Mouse (Mus musculus) liver, embryonic 15.5 days (tissue): ENCODE results near the gene Myh9. TPM values are rescaled to one million over a fixed set of nuclear protein-coding genes. Genes with fewer than 3 reads are reported as not detected.
A peak's percentile ranks its signal among the peaks of the same experiment; 100 is the strongest.

Experiments used
- ATAC-seq: fragments of 200-750 bp; cut with Nextera tagmentation; 2 replicates; pipeline ENCODE4 v1.8.0; 2017; ENCODE audit warnings: moderate number of reproducible peaks, mild to moderate bottlenecking, moderate library complexity; ENCODE audit not compliant: insufficient read depth
- H3K27ac ChIP-seq: fragments of 300-500 bp; sonication (generic); replicated peaks from 2 replicates; pipeline ENCODE4 v1.5.1; 2015; ENCODE audit warnings: mild to moderate bottlenecking, inconsistent platforms
- H3K27me3 ChIP-seq: fragments of 300-500 bp; sonication (generic); 2 replicates; pipeline ENCODE4 v1.6.1; 2015; ENCODE audit warnings: mild to moderate bottlenecking, inconsistent platforms
- H3K36me3 ChIP-seq: fragments of 300-500 bp; sonication (generic); replicated peaks from 2 replicates; pipeline ENCODE4 v1.6.1; 2015; ENCODE audit warnings: moderate library complexity, mild to moderate bottlenecking, inconsistent platforms
- H3K4me1 ChIP-seq: fragments of 300-500 bp; sonication (generic); replicated peaks from 2 replicates; pipeline ENCODE4 v1.6.1; 2015; ENCODE audit warnings: inconsistent platforms
- H3K4me2 ChIP-seq: fragments of 300-500 bp; sonication (generic); 2 replicates; pipeline ENCODE4 v1.6.1; 2015; ENCODE audit warnings: moderate library complexity, mild to moderate bottlenecking, inconsistent platforms
- H3K4me3 ChIP-seq: fragments of 300-500 bp; sonication (generic); replicated peaks from 2 replicates; pipeline ENCODE4 v1.5.1; 2015; ENCODE audit warnings: mild to moderate bottlenecking, inconsistent platforms
- H3K9ac ChIP-seq: fragments of 300-500 bp; sonication (generic); 2 replicates; pipeline ENCODE4 v1.6.1; 2015; ENCODE audit warnings: moderate library complexity, mild to moderate bottlenecking, inconsistent platforms
- H3K9me3 ChIP-seq: fragments of 300-500 bp; sonication (generic); replicated peaks from 2 replicates; pipeline ENCODE4 v1.6.1; 2016; ENCODE audit warnings: inconsistent platforms
- WGBS: fragments of 180-500 bp; shearing (Covaris S2); methylation state at CpG from one replicate; pipeline ENCODE4 v1.1.7; 2015; ENCODE audit warnings: mixed read lengths; ENCODE audit not compliant: insufficient replicate concordance; 5-methylcytosine and 5-hydroxymethylcytosine counted together
- polyA plus RNA-seq: library from polyadenylated mRNA; unstranded; fragments of >200 nt; fragmentation: Nextera tagmentation; extraction: Ambion mirVana; gene quantifications from 2 replicates; pipeline ENCODE4 v1.2.1, GENCODE M21; 2015

The Myh9 gene
- polyA plus RNA-seq, 1 experiment from 2014 or later = 19.5 TPM

DNA sequence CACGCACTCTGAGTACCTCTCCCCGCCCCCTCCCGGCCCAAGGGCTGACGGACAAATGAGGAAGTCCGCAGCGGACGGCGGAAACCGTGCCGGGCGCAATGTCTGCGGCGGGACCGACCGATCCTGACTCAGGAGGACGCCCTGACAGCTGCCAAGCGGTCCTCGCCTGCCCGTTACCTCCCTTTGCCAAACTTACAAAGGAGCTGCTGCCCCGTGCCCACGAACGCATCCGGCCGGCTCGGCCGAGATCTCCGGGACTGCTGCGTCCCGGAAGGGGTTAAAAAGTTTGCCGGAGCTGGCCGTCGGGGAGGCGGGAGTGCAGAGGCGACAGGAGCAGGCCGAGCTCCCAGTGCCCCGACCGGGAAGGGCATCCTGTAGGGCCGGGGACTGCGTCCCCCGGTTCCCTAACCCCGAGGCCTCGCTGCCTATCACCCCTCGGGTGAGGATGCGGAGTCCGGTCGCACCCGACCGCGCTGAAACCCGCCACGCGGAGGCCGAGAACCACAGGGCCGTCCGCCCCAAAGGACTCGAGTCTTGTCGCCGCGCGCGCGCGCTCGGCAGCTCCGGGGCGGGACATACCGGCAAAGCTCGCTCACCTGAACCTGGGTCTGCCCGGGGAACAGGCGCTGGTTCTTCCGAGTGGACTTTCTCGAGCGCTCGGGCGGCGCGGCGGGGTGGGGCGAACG is 471 bp downstream of the Myh9 start:
- peak overlapping the region; percentile 89 for H3K9ac ChIP-seq

DNA sequence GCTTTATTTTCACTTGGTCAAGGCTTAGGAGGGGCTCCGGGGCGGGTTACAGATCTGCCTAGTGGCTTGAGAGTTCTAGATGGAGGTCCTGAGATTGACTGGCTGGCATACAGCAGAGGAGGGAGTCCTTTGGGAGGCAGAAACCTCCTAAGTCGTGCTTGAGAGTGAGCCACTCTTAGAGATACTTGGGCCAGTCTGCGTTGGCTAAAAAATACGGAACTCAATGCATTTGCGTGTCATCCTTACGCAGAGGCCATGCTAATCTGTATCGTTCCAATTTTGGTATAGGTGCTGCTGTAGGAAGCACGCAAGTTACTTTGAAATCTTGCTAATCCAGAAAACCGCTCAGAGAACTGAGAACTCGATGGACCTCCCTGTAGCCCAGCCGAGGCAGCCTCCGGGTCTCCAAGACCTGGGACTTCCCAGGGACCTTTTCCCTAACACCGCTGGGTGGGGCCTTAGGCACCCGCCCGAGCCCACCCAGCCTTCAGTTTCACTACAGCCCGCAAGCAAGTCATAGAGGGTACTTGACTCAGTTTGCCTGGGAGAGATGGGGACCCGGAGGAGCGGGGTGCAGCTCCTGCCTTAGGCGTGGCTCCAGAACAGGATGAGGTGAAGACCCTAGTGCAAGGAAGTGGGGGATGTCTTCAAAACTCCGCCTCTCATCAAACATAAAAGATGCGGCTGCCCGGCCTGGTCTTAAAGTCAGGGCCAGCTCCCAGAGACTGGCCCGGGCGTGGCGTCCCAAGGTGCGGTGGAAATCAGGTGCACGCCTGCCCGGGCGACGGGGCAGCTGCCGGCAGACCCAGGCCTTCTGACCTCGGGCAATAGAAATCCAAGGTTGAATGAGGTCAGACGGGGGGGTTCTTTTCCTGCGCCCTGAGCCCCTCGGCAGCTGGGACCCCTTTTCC is 1.3 kb downstream of the Myh9 start:
- Histone ChIP-seq H3K4me1 (peaks cover 71% of the 10 kb centered on the region), H3K4me2 (peak overlapping the region; percentile 94), H3K4me3 (peak overlapping the region; percentile 97), H3K9me3 (no peaks in the 10 kb centered on the region), H3K27me3 (peaks cover 3% of the 10 kb centered on the region; the same call in 1 of the 2 replicates), H3K36me3 (peaks cover 12% of the 10 kb centered on the region; the same call in 1 of the 2 replicates), H3K9ac (peak overlapping the region; percentile 89), H3K27ac (peak overlapping the region; percentile 94)
- no peak for ATAC-seq
- WGBS = 3% methylated on average over 36 of the region's 36 CpGs

More for the DNA sequence above, 471 bp downstream of the Myh9 start:
- Histone ChIP-seq H3K4me3 (peak overlapping the region; percentile 97), H3K4me1 (peaks cover 65% of the 10 kb centered on the region), H3K4me2 (peak overlapping the region; percentile 94), H3K27ac (peak overlapping the region; percentile 94), H3K27me3 (peaks cover 3% of the 10 kb centered on the region; the same call in 1 of the 2 replicates), H3K36me3 (peaks cover 8% of the 10 kb centered on the region; the same call in 1 of the 2 replicates), H3K9me3 (no peaks in the 10 kb centered on the region)
- peak; percentile 23 for ATAC-seq
- WGBS = under 1% methylated on average over 80 of the region's 80 CpGs

DNA sequence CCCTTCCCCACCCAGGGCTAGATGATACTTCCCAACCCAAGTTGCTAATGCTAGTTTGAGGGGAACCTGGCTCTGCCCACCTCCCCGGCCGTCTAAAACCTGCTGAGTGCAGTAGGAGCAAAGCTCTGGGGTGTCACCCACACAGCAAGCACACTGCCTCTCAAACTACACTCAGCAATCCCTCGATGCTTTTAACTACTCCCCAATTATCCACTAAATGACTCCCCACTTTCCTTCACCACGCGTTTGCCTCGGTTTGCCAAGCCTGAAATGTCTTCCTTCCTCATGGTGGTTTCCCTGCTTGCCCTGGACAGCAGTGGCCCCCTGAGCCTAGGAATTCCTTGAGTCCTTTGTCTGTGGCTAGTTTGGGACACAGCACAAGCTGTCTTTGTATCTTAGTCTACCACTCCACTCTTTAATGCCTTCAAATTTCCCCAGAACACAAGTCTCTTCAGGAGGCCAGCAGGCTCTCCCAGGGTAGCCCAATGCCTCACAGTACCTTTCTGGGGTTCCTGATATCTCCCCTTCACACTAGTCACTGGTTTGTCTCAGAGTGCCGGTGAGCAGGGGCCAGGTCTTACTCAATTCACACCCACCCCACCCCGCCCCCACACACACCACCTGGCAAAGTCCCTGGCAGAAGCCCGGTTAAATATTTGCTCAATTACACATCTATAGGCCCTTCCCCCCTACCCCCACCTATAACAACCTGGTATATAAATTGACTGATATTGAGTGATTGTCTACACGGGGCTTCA is 2.3 kb downstream of the Myh9 start:
- Histone ChIP-seq H3K27me3 (no peaks in the 10 kb centered on the region), H3K4me1 (peaks cover 81% of the 10 kb centered on the region), H3K4me3 (peak overlapping the region; percentile 97), H3K4me2 (peak overlapping the region; percentile 94), H3K9me3 (no peaks in the 10 kb centered on the region), H3K36me3 (peaks cover 13% of the 10 kb centered on the region; the same call in 1 of the 2 replicates), H3K27ac (peak overlapping the region; percentile 94), H3K9ac (peak overlapping the region; percentile 89)
- no peak for ATAC-seq
- 14% methylated on average over 10 of the region's 10 CpGs for WGBS

DNA sequence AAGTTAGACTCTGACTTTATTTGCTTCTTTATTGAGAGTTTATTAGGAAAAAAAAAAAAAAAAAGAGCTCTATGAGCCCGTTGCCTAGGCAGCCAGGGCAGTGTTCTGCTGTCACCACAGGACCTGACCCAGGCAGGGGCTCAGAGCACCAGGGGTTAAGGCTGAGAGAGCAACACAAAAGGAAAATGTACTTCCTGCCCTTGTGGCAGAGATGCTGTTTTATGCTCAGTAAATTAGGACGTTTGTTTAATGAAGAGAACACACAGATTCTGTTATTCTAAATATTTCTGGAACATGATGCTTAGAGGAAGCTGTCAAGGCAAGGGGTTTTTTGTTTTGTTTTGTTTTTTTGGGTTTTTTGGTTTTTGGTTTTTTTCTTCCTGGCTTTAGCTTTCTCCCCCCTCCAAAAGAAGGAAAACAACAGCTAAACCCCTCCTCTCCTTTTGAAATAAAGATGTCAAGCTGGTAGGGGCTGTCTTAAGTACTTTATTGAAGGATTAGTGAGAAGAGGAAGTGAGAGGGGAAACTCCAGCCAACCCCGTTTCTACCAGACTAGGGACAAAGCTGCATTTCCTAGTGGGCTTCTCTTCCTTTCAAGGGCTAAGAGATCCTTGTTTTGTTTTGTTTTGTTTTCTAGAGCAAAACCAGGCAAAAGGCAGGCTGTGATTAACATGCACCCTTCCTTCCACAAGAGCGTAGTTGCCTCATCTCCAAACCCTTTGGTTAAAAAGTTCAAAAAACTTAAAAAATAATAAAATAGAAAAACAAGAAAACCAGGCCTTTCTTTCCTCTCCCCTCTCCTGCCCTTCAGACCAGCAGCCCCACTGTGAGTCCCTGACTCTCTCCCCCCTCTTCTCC is 3.2 kb downstream of the Myh9 start:
- H3K4me1 ChIP-seq = peaks cover 86% of the 10 kb centered on the region
- 32% methylated on average over 4 of the region's 4 CpGs for WGBS

DNA sequence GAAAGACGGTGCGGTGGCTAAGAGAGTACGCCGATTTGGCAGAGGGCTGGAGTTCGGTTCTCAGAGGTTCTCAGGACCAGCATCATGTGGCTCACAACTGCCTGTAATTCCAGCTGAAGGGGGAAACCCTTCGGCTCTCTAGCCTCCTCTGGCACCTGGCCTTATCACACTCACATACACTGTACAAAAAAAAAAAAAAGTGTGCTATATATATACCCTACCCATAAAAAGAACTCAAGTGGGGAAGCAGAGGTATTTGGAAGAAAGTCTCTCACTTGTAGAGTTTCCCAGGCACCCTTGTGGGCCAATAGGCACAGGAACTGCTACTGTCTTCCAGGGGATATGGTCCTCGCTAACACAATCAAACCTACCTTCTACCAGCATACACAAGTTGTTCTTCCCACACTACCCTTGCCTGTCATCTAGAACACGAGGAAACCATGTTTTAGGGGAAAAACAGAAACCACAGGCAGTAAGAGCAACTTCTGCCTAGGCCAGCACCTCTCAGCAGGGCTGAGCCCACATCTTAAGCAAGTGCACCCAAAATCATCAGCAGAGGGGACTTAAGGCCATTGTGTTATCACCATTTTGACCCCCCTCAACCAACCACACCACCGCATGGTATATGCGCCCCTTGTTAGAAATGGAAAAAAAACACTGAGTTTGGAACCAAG is 4.4 kb downstream of the Myh9 start:
- peaks cover 86% of the 10 kb centered on the region for H3K4me1 ChIP-seq
- H3K36me3 ChIP-seq = peaks cover 13% of the 10 kb centered on the region
- no peaks in the 10 kb centered on the region for H3K27me3 ChIP-seq
- no peaks in the 10 kb centered on the region for H3K9me3 ChIP-seq
- H3K4me2 ChIP-seq = peak overlapping the region; percentile 41
- no peak overlapping the region; the same call in 1 of the 2 replicates for H3K9ac ChIP-seq
- peak overlapping the region; percentile 5; the same call in 1 of the 2 replicates for H3K4me3 ChIP-seq
- H3K27ac ChIP-seq = peak overlapping the region; percentile 49; the same call in 1 of the 2 replicates
- 48% methylated on average over 10 of the region's 10 CpGs for WGBS
- no peak for ATAC-seq

More for the DNA sequence above, 3.2 kb downstream of the Myh9 start:
- H3K4me2 ChIP-seq = peak overlapping the region; percentile 94
- ATAC-seq = no peak
- H3K36me3 ChIP-seq = peaks cover 13% of the 10 kb centered on the region; the same call in 1 of the 2 replicates
- no peaks in the 10 kb centered on the region for H3K9me3 ChIP-seq
- H3K4me3 ChIP-seq = peak overlapping the region; percentile 97
- H3K9ac ChIP-seq = peak overlapping the region; percentile 54; the same call in 1 of the 2 replicates
- H3K27ac ChIP-seq = peak overlapping the region; percentile 71
- H3K27me3 ChIP-seq = no peaks in the 10 kb centered on the region

DNA sequence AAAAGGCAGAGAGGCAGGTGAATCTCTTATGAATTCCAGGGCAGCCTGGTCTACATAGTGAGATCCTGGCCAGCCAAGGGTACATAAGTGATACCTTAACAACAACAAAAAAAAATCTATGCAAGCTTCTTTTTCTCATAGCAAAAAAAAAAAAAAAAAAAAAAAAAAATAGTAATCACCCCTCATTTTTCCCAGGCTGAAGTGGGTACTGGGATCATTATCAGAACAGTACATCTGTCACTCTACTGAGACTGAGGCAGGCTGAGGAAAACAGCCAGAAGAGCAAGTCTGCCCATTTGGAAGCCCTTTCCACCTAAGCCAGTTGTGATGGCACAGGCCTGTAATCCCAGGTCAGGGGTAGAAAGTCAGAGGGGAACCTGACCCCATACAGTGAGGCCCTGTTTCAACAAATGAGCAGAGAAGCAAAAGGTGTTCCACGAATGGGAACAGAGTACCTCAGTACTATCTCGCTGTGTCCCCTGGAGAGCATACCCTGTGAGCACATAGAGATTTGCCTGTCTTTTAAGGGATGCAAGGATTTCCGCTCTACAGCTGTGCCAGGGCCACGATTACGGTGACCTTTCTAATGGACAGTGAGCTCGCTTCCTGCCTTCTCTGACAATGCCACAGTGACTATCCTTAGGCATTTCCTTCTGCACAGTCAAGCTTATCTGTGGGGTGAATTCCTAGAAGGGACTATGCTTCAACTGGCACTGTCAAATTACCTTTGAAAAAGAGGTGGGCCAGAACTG is 5.1 kb downstream of the Myh9 start:
- Histone ChIP-seq H3K4me2 (peak overlapping the region; percentile 41), H3K9ac (no peak overlapping the region; the same call in 1 of the 2 replicates), H3K27me3 (no peaks in the 10 kb centered on the region), H3K4me1 (peaks cover 91% of the 10 kb centered on the region), H3K9me3 (no peaks in the 10 kb centered on the region), H3K4me3 (no peak overlapping the region), H3K36me3 (peaks cover 20% of the 10 kb centered on the region), H3K27ac (peak overlapping the region; percentile 52)
- 37% methylated on average over 6 of the region's 6 CpGs for WGBS
- no peak for ATAC-seq

DNA sequence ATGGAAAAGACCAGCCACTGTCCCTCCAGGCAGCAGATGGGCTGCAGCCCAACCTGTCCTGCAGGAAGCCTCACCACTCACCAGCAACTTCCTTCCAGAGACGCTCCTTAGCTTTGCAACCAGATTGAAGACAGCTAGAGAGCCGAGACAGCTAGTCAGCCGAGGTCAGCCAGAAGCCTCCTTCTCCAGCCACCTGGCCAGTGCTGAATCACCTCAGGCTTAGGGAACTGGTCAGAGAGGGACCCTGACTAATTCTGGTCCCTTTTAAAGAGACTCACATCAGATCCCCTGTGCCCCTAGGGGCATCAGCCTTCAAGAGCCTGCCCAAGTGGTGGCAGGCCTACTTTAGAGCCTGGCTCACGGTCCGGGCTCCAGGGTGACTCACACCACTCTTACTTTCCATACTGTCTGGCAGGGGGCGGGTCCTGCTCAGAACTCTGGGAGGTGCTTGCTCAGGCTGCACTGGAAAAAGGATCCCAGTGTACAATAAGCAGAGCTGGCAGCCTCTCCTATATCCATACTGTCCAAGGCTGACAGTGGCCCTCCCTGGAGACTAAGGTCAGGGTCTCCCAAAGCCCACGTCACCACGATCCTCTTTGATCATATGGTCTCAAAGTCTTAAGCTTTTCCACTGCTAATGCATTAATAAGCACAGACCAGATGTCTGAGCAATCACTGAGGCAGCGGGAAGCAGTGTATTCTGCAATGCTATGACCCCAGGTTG is 5.9 kb downstream of the Myh9 start:
- Histone ChIP-seq H3K4me3 (no peak overlapping the region), H3K27ac (peak overlapping the region; percentile 52), H3K9me3 (no peaks in the 10 kb centered on the region), H3K27me3 (no peaks in the 10 kb centered on the region), H3K9ac (peak overlapping the region; percentile 20; the same call in 1 of the 2 replicates), H3K4me1 (peaks cover 98% of the 10 kb centered on the region), H3K4me2 (peak overlapping the region; percentile 35), H3K36me3 (peaks cover 26% of the 10 kb centered on the region)
- WGBS = 47% methylated on average over 9 of the region's 9 CpGs
- ATAC-seq = no peak

DNA sequence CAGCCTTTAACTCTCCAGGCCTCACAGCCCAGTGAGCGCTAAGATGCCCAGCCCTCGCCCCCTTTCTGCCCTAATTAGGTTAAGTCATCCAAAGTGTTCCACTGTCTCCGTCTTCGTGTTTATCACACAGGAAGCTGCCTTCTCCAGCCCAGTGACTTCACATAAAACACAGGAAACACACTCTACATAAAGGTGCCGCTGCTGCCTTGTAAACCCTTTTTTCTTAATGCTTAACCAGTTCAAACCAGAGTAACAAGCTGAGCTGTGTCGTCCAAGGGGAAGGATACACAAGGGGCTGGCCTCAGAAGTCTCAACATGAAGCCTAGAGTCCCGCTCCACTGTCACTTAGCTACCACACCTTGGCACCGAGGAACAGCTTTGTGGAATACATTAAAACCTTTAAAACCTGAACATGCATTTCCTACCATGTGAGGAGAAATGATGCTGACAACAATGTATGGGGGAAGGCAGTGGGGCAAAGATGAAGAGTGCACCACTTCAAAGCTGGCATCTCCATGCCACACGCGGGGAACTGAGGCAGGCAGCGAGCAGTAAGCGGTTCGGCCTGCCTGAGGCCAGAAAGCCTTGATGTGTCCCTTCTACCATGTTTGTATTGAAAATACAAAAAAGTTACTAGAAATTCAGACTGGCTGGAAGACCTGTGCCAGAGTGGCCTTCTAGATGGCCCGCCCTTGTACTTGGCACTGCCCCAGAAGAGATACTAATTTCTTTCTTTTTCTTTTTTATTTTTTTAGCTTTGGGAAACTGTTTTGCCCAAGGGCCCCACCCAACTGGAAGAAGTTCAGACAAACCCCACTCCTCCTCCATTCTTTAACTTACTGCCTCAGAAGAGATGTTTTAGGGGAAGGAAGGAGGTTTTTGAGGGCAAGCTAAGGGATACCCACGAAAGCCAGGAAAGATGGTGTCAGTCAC is 7.4 kb downstream of the Myh9 start:
- Histone ChIP-seq H3K27ac (peak overlapping the region; percentile 52), H3K9ac (no peak overlapping the region), H3K4me2 (0 out of 2 replicates have a peak overlapping the region, but pooled peaks have one; percentile 1), H3K4me1 (peaks cover 99% of the 10 kb centered on the region), H3K4me3 (no peak overlapping the region), H3K27me3 (no peaks in the 10 kb centered on the region), H3K9me3 (no peaks in the 10 kb centered on the region), H3K36me3 (peaks cover 29% of the 10 kb centered on the region)
- no peak for ATAC-seq
- 52% methylated on average over 15 of the region's 15 CpGs for WGBS
